Mouse (Mus musculus) embryonic facial prominence, embryonic 13.5 days (tissue): ENCODE results near the gene Bcl2l11. TPM values are rescaled to one million over a fixed set of nuclear protein-coding genes. Genes with fewer than 3 reads are reported as not detected.
"Not testable (repeated sequence)": the region's sequence is repeated elsewhere in the genome, so short reads cannot be mapped to it uniquely, and the experiment has no call there.

Experiments
- ATAC-seq: fragments of 200-750 bp; cut with Nextera tagmentation; 2 replicates; pipeline ENCODE4 v1.8.0; 2017; ENCODE audit warnings: low read depth; ENCODE audit not compliant: insufficient number of reproducible peaks, insufficient read depth, low FRiP score, low TSS enrichment
- H3K27ac ChIP-seq: fragments of 300-500 bp; sonication (generic); 2 replicates; pipeline ENCODE4 v1.5.1; 2015; ENCODE audit warnings: moderate library complexity, mild to moderate bottlenecking, inconsistent platforms
- H3K27me3 ChIP-seq: fragments of 300-500 bp; sonication (generic); 2 replicates; pipeline ENCODE4 v1.6.1; 2015; ENCODE audit warnings: mild to moderate bottlenecking, inconsistent platforms
- H3K36me3 ChIP-seq: fragments of 300-500 bp; sonication (generic); 2 replicates; pipeline ENCODE4 v1.6.1; 2015; ENCODE audit warnings: mild to moderate bottlenecking, inconsistent platforms
- H3K4me1 ChIP-seq: fragments of 300-500 bp; sonication (generic); 2 replicates; pipeline ENCODE4 v1.6.1; 2015; ENCODE audit warnings: inconsistent platforms
- H3K4me2 ChIP-seq: fragments of 300-500 bp; sonication (generic); 2 replicates; pipeline ENCODE4 v1.6.1; 2015; ENCODE audit warnings: moderate library complexity, mild to moderate bottlenecking, inconsistent platforms
- H3K4me3 ChIP-seq: fragments of 300-500 bp; sonication (generic); 2 replicates; pipeline ENCODE4 v1.5.1; 2015; ENCODE audit warnings: mild to moderate bottlenecking, inconsistent platforms
- H3K9ac ChIP-seq: fragments of 300-500 bp; sonication (generic); 2 replicates; pipeline ENCODE4 v1.6.1; 2015; ENCODE audit warnings: mild to moderate bottlenecking, inconsistent platforms
- H3K9me3 ChIP-seq: fragments of 300-500 bp; sonication (generic); 2 replicates; pipeline ENCODE4 v1.6.1; 2016; ENCODE audit warnings: inconsistent platforms
- WGBS: fragments of 180-500 bp; shearing (Covaris S2); methylation state at CpG from one replicate; pipeline ENCODE4 v1.1.7; 2015; ENCODE audit warnings: mixed read lengths; 5-methylcytosine and 5-hydroxymethylcytosine counted together
- polyA plus RNA-seq: library from polyadenylated mRNA; unstranded; fragments of >200 nt; fragmentation: Nextera tagmentation; extraction: Ambion mirVana; gene quantifications from 2 replicates; pipeline ENCODE4 v1.2.1, GENCODE M21; 2015

The Bcl2l11 gene
- polyA plus RNA-seq, 1 experiment from 2014 or later = 23.6 TPM

DNA sequence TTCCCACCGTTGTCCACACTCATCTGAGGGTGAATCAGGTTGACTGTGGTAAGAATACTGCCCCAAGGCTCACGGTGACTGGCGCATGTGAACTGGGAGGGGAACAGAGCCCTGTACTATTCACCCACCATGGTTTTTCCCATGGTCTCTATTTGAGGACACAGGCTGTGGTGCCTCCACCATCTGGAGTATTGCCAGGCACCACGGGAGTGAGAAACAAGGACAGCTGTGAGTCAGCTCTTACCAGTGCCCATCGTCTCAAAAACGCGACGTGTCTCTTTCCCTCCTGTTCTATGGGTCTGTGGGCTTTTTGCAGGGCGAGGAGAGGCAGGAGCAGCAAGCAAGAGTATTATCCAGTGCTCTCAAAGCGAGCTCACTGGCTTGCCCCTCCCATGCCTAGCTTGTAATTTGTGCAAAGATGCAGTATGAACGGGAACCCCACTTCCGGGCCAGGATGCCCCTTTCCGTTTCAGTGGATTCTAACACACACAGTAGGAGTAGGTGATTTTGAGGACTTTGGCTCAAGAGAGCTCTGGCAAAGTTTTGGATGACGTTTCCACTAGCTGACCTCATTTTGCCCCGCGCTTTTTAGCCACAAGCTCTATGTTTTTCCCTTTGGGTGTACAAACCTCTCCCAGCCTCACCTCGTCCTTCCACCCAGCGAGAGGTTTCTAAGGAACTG is 53.4 kb downstream of the Bcl2l11 start:
- Histone ChIP-seq H3K27me3 (no peaks in the 10 kb centered on the region), H3K4me3 (no peak overlapping the region), H3K36me3 (no peaks in the 10 kb centered on the region), H3K9ac (no peak overlapping the region), H3K9me3 (no peaks in the 10 kb centered on the region), H3K4me1 (peaks cover 22% of the 10 kb centered on the region), H3K27ac (no peak overlapping the region), H3K4me2 (no peak overlapping the region)
- no peak for ATAC-seq
- 64% methylated on average over 18 of the region's 18 CpGs for WGBS

DNA sequence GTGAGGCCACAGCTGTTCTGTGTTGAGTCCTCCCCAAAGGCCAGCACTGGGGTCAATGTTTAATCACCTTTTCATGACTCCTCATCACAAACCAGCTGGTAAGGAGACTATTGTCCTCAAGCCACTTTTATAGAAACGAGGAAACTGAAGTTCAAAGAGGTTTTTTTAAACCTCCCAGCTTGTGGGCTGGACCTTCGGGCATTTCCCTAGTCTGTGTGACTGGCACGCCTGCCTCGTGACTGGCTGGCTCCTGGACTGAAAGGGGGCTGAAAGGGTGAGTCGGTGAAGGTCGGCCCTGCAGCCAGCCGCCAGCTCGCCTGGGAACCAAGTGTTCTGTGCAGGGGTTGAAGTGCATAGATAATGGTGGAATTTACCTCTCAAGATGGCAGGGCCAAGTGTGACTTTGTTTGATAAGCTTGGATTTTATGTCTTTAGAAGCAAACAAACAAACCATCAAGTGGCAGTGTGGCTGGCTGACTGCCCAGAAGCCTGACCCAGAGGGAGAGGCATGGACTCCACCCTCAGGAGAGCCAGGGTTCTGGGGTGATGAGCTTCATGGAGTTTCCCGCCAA is 54.1 kb downstream of the Bcl2l11 start:
- H3K36me3 ChIP-seq = no peaks in the 10 kb centered on the region
- no peak overlapping the region for H3K4me2 ChIP-seq
- no peak overlapping the region for H3K27ac ChIP-seq
- 0 out of 2 replicates have a peak overlapping the region, but pooled peaks have one; percentile 4 for H3K9ac ChIP-seq
- H3K27me3 ChIP-seq = no peaks in the 10 kb centered on the region
- ATAC-seq = no peak
- WGBS = 30% methylated on average over 9 of the region's 9 CpGs
- H3K4me3 ChIP-seq = no peak overlapping the region
- H3K4me1 ChIP-seq = peaks cover 22% of the 10 kb centered on the region
- no peaks in the 10 kb centered on the region for H3K9me3 ChIP-seq

GRCm38 (mm10) chr2:128182181-128182580 is 56.3 kb downstream of the Bcl2l11 start:
- H3K27ac ChIP-seq, H3K27me3 ChIP-seq, H3K4me2 ChIP-seq, ATAC-seq, H3K36me3 ChIP-seq, H3K9me3 ChIP-seq, H3K9ac ChIP-seq, H3K4me3 ChIP-seq: not testable (repeated sequence)
- peaks cover 13% of the 10 kb centered on the region for H3K4me1 ChIP-seq
- WGBS = 95% methylated on average over 9 of the region's 9 CpGs

DNA sequence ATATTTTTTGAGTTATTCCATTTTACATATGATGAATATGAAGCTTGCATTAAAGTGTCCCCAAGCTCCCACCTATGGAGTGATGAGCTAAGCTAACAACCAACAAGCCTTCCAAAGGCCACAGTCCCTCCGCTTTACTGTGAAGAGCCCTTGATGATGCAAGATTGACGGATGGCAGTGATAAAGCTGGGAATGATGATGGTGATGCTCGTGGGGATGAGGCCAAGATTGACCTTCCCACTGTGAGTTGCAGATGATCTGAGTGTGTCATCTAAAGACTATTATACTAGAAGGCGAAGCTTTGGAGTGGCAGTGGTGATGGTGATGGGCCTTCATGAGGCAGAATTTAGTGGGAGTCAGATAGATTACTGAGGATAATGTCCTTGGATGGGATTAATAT is 56.9 kb downstream of the Bcl2l11 start:
- H3K36me3 ChIP-seq = no peaks in the 10 kb centered on the region
- H3K4me3 ChIP-seq = no peak overlapping the region
- WGBS = 86% methylated on average over 4 of the region's 4 CpGs
- H3K4me2 ChIP-seq = no peak overlapping the region
- ATAC-seq = no peak
- H3K9ac ChIP-seq = no peak overlapping the region
- no peak overlapping the region for H3K27ac ChIP-seq
- H3K9me3 ChIP-seq = no peaks in the 10 kb centered on the region
- no peaks in the 10 kb centered on the region for H3K27me3 ChIP-seq
- peaks cover 11% of the 10 kb centered on the region for H3K4me1 ChIP-seq

- 97% methylated on average over 4 of the region's 4 CpGs for WGBS
- Histone ChIP-seq H3K9me3 (no peaks in the 10 kb centered on the region), H3K27ac (no peak overlapping the region), H3K4me2 (no peak overlapping the region), H3K4me1 (peaks cover 11% of the 10 kb centered on the region), H3K36me3 (no peaks in the 10 kb centered on the region), H3K9ac (no peak overlapping the region), H3K27me3 (no peaks in the 10 kb centered on the region), H3K4me3 (no peak overlapping the region)
- ATAC-seq = no peak
These were observed 57.9 kb downstream of the Bcl2l11 start for GRCm38 (mm10) chr2:128183762-128184161.

DNA sequence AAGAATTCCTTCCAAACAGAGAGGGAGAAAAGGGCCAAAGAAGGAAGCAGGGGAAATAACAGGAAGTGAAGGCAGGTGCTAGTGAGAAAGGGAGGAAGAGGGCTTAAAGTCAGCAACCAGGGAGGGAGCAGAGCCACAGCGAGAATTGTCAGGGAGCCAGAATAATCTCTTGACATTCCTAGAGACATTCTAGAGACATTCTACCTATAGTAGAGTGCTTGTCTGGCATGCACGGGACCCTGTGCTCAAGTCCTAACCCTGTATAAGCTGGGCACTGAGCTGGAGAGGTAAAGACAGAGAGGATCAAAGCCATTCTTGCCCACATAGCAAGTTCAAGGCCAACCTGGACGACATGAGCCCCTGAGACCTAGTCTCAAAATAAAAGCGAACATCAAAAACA is 60.1 kb downstream of the Bcl2l11 start:
- no peaks in the 10 kb centered on the region for H3K36me3 ChIP-seq
- H3K9me3 ChIP-seq = no peaks in the 10 kb centered on the region
- H3K27ac ChIP-seq = no peak overlapping the region
- H3K9ac ChIP-seq = no peak overlapping the region
- H3K4me3 ChIP-seq = no peak overlapping the region
- no peaks in the 10 kb centered on the region for H3K27me3 ChIP-seq
- 0 out of 2 replicates have a peak, but pooled peaks cover 7% of the 10 kb centered on the region for H3K4me1 ChIP-seq
- no peak overlapping the region for H3K4me2 ChIP-seq
- WGBS = 83% methylated on average over 4 of the region's 4 CpGs
- ATAC-seq = no peak

- WGBS = 94% methylated on average over 1 of the region's 1 CpGs
- Histone ChIP-seq H3K4me1 (0 out of 2 replicates have a peak, but pooled peaks cover 7% of the 10 kb centered on the region), H3K27ac (no peak overlapping the region), H3K4me2 (no peak overlapping the region), H3K4me3 (no peak overlapping the region), H3K9me3 (no peaks in the 10 kb centered on the region), H3K9ac (no peak overlapping the region), H3K36me3 (no peaks in the 10 kb centered on the region), H3K27me3 (no peaks in the 10 kb centered on the region)
- no peak for ATAC-seq
These were observed 61.4 kb downstream of the Bcl2l11 start for GRCm38 (mm10) chr2:128187277-128187676.

DNA sequence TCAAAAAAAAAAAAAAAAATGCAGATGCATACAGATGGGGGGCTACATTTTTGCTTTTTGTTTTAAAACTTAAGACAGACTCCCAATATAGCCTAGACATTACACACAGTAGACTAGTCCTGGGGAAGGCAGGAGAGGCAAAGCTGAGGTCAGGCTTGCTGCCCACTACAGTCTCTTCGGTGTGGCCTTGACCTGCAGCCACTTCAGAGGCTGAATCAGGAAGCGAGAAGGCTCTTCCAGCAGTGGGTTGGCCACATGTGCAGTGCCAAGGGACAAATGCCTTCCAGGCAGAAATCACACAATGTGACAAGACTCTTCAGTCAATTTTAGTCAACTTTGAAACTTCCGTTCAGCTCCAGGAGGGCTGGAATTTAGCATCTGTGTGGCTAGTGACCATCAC is 62.6 kb downstream of the Bcl2l11 start:
- WGBS = 81% methylated on average over 3 of the region's 3 CpGs
- Histone ChIP-seq H3K9me3 (no peaks in the 10 kb centered on the region), H3K4me2 (no peak overlapping the region), H3K36me3 (no peaks in the 10 kb centered on the region), H3K4me3 (no peak overlapping the region), H3K4me1 (0 out of 2 replicates have a peak, but pooled peaks cover 7% of the 10 kb centered on the region), H3K9ac (no peak overlapping the region), H3K27me3 (no peaks in the 10 kb centered on the region), H3K27ac (no peak overlapping the region)
- ATAC-seq = no peak

GRCm38 (mm10) chr2:128189691-128190090 is 63.9 kb downstream of the Bcl2l11 start:
- ATAC-seq = no peak

GRCm38 (mm10) chr2:128190196-128190595 is 64.4 kb downstream of the Bcl2l11 start:
- no peak overlapping the region for H3K4me2 ChIP-seq
- ATAC-seq = no peak
- 88% methylated on average over 5 of the region's 5 CpGs for WGBS

More at GRCm38 (mm10) chr2:128189691-128190090, 63.9 kb downstream of the Bcl2l11 start:
- Histone ChIP-seq H3K4me2 (peak overlapping the region; percentile 30), H3K27ac (no peak overlapping the region; the same call in 1 of the 2 replicates), H3K27me3 (no peaks in the 10 kb centered on the region), H3K9ac (no peak overlapping the region), H3K36me3 (no peaks in the 10 kb centered on the region), H3K4me1 (0 out of 2 replicates have a peak, but pooled peaks cover 7% of the 10 kb centered on the region), H3K9me3 (no peaks in the 10 kb centered on the region), H3K4me3 (no peak overlapping the region)
- WGBS = 18% methylated on average over 10 of the region's 10 CpGs

GRCm38 (mm10) chr2:128193411-128193810 is 67.6 kb downstream of the Bcl2l11 start:
- Histone ChIP-seq H3K9ac (no peak overlapping the region), H3K27me3 (no peaks in the 10 kb centered on the region), H3K36me3 (no peaks in the 10 kb centered on the region), H3K4me2 (no peak overlapping the region), H3K27ac (no peak overlapping the region), H3K4me1 (0 out of 2 replicates have a peak, but pooled peaks cover 7% of the 10 kb centered on the region), H3K4me3 (no peak overlapping the region), H3K9me3 (no peaks in the 10 kb centered on the region)
- WGBS = 68% methylated on average over 4 of the region's 4 CpGs
- ATAC-seq = no peak

More at GRCm38 (mm10) chr2:128190196-128190595, 64.4 kb downstream of the Bcl2l11 start:
- Histone ChIP-seq H3K27me3 (no peaks in the 10 kb centered on the region), H3K36me3 (no peaks in the 10 kb centered on the region), H3K9ac (no peak overlapping the region), H3K4me1 (0 out of 2 replicates have a peak, but pooled peaks cover 7% of the 10 kb centered on the region), H3K9me3 (no peaks in the 10 kb centered on the region), H3K4me3 (no peak overlapping the region), H3K27ac (no peak overlapping the region)

- Histone ChIP-seq H3K27me3 (no peaks in the 10 kb centered on the region), H3K9ac (no peak overlapping the region), H3K27ac (no peak overlapping the region), H3K36me3 (no peaks in the 10 kb centered on the region), H3K4me1 (no peaks in the 10 kb centered on the region), H3K4me2 (no peak overlapping the region), H3K9me3 (no peaks in the 10 kb centered on the region), H3K4me3 (no peak overlapping the region)
- ATAC-seq = no peak
- 81% methylated on average over 3 of the region's 3 CpGs for WGBS
These were observed 71.5 kb downstream of the Bcl2l11 start for GRCm38 (mm10) chr2:128197379-128197778.
